Mouse (Mus musculus) lung, adult 2 months (tissue): ENCODE data around the gene Klf4. TPM values are rescaled to one million over a fixed set of nuclear protein-coding genes. Genes with fewer than 3 reads are reported as not detected.

ENCODE experiments used
- DNase-seq: peaks from one replicate; pipeline ENCODE4 v3.0.0; 2022
- H3K4me1 ChIP-seq: fragments of 200-500 bp; 2 replicates; pipeline ENCODE4 v1.6.1; 2011; ENCODE audit warnings: low read length; ENCODE audit not compliant: control insufficient read depth, insufficient read depth
- H3K4me3 ChIP-seq: fragments of 200-500 bp; replicated peaks from 2 replicates; pipeline ENCODE3; 2011; ENCODE audit warnings: low read depth, mild to moderate bottlenecking, control low read depth, low read length; ENCODE audit errors: extremely low read depth
- CTCF ChIP-seq: fragments of 200-500 bp; IDR thresholded peaks from 2 replicates; pipeline ENCODE4 v1.5.1; 2011; ENCODE audit warnings: mild to moderate bottlenecking, low read length, control low read depth; ENCODE audit not compliant: insufficient read depth
- POLR2A ChIP-seq: fragments of 200-500 bp; IDR thresholded peaks from 2 replicates; pipeline ENCODE4 v1.6.1; 2011; ENCODE audit warnings: low read depth, mild to moderate bottlenecking, control low read depth, low read length, borderline replicate concordance; ENCODE audit errors: extremely low read depth
- WGBS: fragments of 180-500 bp; shearing (Covaris S2); methylation state at CpG from one replicate; pipeline ENCODE4 v1.1.7; 2018; 5-methylcytosine and 5-hydroxymethylcytosine counted together
- polyA plus RNA-seq: library from polyadenylated mRNA; depleted of rRNA; stranded (reverse); fragments of >200 nt; gene quantifications from 2 replicates; pipeline ENCODE4 v1.2.3, GENCODE M21; 2012

Klf4 gene
- polyA plus RNA-seq, 1 experiment: 140 TPM

- DNase-seq: no peak
- H3K4me1 ChIP-seq: peaks cover 4% of the 10 kb centered on the region
- H3K4me3 ChIP-seq: no peak overlapping the region
- TF ChIP-seq POLR2A (no peak), CTCF (no peak)
Observed at GRCm38 (mm10) chr4:55535012-55535411, 2.7 kb upstream of the Klf4 start.

- no peak for DNase-seq
- 48% methylated on average over 4 of the region's 4 CpGs for WGBS
Observed at GRCm38 (mm10) chr4:55534510-55534909, 2.2 kb upstream of the Klf4 start.

GRCm38 (mm10) chr4:55533803-55534254 is 1.6 kb upstream of the Klf4 start:
- peak; percentile 48 for DNase-seq
- WGBS: 10% methylated on average over 23 of the region's 23 CpGs

More at GRCm38 (mm10) chr4:55534510-55534909, 2.2 kb upstream of the Klf4 start:
- peaks cover 7% of the 10 kb centered on the region for H3K4me1 ChIP-seq
- H3K4me3 ChIP-seq: no peak overlapping the region
- TF ChIP-seq POLR2A (no peak), CTCF (no peak)

GRCm38 (mm10) chr4:55533196-55533802 is 1.0 kb upstream of the Klf4 start:
- peak; percentile 28; the same call in 1 of the 2 replicates for TF ChIP-seq POLR2A
- no peak for TF ChIP-seq CTCF
- peak overlapping the region; percentile 70 for H3K4me3 ChIP-seq
- DNase-seq: no peak
- peaks cover 7% of the 10 kb centered on the region for H3K4me1 ChIP-seq
- 1% methylated on average over 21 of the region's 21 CpGs for WGBS

More at GRCm38 (mm10) chr4:55533803-55534254, 1.6 kb upstream of the Klf4 start:
- H3K4me3 ChIP-seq: peak overlapping the region; percentile 70
- no peak for TF ChIP-seq POLR2A
- no peak for TF ChIP-seq CTCF
- peaks cover 7% of the 10 kb centered on the region for H3K4me1 ChIP-seq

- TF ChIP-seq CTCF: no peak
- TF ChIP-seq POLR2A: no peak
- peak overlapping the region; percentile 89 for H3K4me3 ChIP-seq
- peaks cover 7% of the 10 kb centered on the region for H3K4me1 ChIP-seq
- no peak for DNase-seq
- under 1% methylated on average over 31 of the region's 42 CpGs for WGBS
Observed at GRCm38 (mm10) chr4:55531856-55532406, 335 bp downstream of the Klf4 start.

GRCm38 (mm10) chr4:55531096-55531855 is 990 bp downstream of the Klf4 start:
- WGBS: under 1% methylated on average over 56 of the region's 56 CpGs
- DNase-seq: peak; percentile 70
- Histone ChIP-seq H3K4me3 (peak overlapping the region; percentile 89), H3K4me1 (peaks cover 7% of the 10 kb centered on the region)
- TF ChIP-seq POLR2A (peak; percentile 41; the same call in 1 of the 2 replicates), CTCF (no peak)

- TF ChIP-seq CTCF (no peak), POLR2A (no peak)
- Histone ChIP-seq H3K4me3 (peak overlapping the region; percentile 89), H3K4me1 (peaks cover 7% of the 10 kb centered on the region)
- peak; percentile 66 for DNase-seq
- WGBS: 1% methylated on average over 20 of the region's 20 CpGs
Observed at GRCm38 (mm10) chr4:55530731-55531095, 1.6 kb downstream of the Klf4 start.

- TF ChIP-seq POLR2A: no peak
- TF ChIP-seq CTCF: peak; percentile 52
- peak; percentile 82 for DNase-seq
- under 1% methylated on average over 27 of the region's 27 CpGs for WGBS
- peaks cover 7% of the 10 kb centered on the region for H3K4me1 ChIP-seq
- H3K4me3 ChIP-seq: peak overlapping the region; percentile 89
Observed at GRCm38 (mm10) chr4:55530236-55530635, 2.0 kb downstream of the Klf4 start.

- no peak for DNase-seq
- peaks cover 3% of the 10 kb centered on the region for H3K4me1 ChIP-seq
- WGBS: 55% methylated on average over 4 of the region's 4 CpGs
- TF ChIP-seq CTCF (no peak), POLR2A (no peak)
- peak overlapping the region; percentile 39 for H3K4me3 ChIP-seq
Observed at GRCm38 (mm10) chr4:55528404-55528803, 3.9 kb downstream of the Klf4 start.
